Mouse (Mus musculus) intestine, embryonic 14.5 days (tissue): Measurements from ENCODE around the gene Aipl1. TPM values are rescaled to one million over a fixed set of nuclear protein-coding genes. Genes with fewer than 3 reads are reported as not detected.
A peak's percentile ranks its signal among the peaks of the same experiment; 100 is the strongest.

ENCODE experiments used
- ATAC-seq: fragments of 200-750 bp; cut with Nextera tagmentation; replicated peaks from 2 replicates; pipeline ENCODE4 v1.8.0; 2017; ENCODE audit warnings: low read depth, moderate number of reproducible peaks, moderate TSS enrichment, moderate library complexity; ENCODE audit not compliant: low FRiP score, low TSS enrichment
- DNase-seq: peaks from one replicate; pipeline ENCODE4 v3.0.0-alpha.2; 2018; ENCODE audit warnings: low spot score
- H3K27ac ChIP-seq: fragments of 300-500 bp; sonication (generic); 2 replicates; pipeline ENCODE4 v1.5.1; 2014; ENCODE audit warnings: low read depth, mild to moderate bottlenecking, control low read depth
- H3K27me3 ChIP-seq: fragments of 300-500 bp; sonication (generic); replicated peaks from 2 replicates; pipeline ENCODE4 v1.6.1; 2014; ENCODE audit warnings: low read length, control low read depth; ENCODE audit not compliant: control insufficient read depth, insufficient read depth
- H3K36me3 ChIP-seq: fragments of 300-500 bp; sonication (generic); 2 replicates; pipeline ENCODE4 v1.6.1; 2014; ENCODE audit warnings: low read length, control low read depth; ENCODE audit not compliant: control insufficient read depth, insufficient read depth
- H3K4me1 ChIP-seq: fragments of 300-500 bp; sonication (generic); replicated peaks from 2 replicates; pipeline ENCODE4 v1.6.1; 2014; ENCODE audit warnings: low read length, control low read depth, mixed read lengths; ENCODE audit not compliant: control insufficient read depth, insufficient read depth
- H3K4me2 ChIP-seq: fragments of 300-500 bp; sonication (generic); 2 replicates; pipeline ENCODE4 v1.6.1; 2014; ENCODE audit warnings: low read length
- H3K4me3 ChIP-seq: fragments of 300-500 bp; sonication (generic); 2 replicates; pipeline ENCODE4 v1.5.1; 2014; ENCODE audit warnings: low read depth, low read length, control low read depth, mixed read lengths
- H3K9ac ChIP-seq: fragments of 300-500 bp; sonication (generic); 2 replicates; pipeline ENCODE4 v1.6.1; 2014; ENCODE audit warnings: mild to moderate bottlenecking, low read length
- H3K9me3 ChIP-seq: fragments of 300-500 bp; sonication (generic); 2 replicates; pipeline ENCODE4 v1.6.1; 2016; ENCODE audit warnings: low read length, control low read depth; ENCODE audit not compliant: control insufficient read depth
- WGBS: fragments of 180-500 bp; shearing (Covaris S2); extraction: QIAGEN DNeasy Blood & Tissue Kit; methylation state at CpG from one replicate; pipeline ENCODE4 v1.1.7; 2014; 5-methylcytosine and 5-hydroxymethylcytosine counted together
- polyA plus RNA-seq: library from polyadenylated mRNA; unstranded; fragments of >200 nt; fragmentation: Nextera tagmentation; extraction: Ambion mirVana; gene quantifications from 2 replicates; pipeline ENCODE4 v1.2.1, GENCODE M21; 2014

Aipl1 gene
- polyA plus RNA-seq, 1 experiment from 2014 or later = 0.30 TPM

DNA sequence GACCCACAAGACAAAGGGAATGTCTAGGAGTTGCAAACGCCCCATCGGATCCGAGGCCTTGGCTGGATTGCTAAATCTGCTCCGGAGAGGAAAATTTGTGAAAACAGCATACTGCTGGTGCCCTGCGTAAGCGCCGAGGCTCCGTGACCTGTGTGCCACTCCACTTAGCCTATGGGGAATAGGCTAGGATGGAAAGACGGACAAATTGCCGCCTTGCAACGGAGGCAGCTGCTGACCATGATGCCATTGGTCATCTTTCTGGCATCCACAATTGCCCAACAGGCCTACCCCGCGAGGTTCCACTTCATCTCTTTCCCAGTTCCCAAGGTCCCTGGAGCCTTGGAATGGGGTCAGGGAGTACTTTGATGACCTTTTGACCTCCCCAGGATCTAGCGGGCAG is 5.3 kb upstream of the Aipl1 start:
- peak overlapping the region; percentile 70 for H3K4me3 ChIP-seq
- H3K27ac ChIP-seq = no peak overlapping the region
- H3K27me3 ChIP-seq = no peaks in the 10 kb centered on the region
- peak overlapping the region; percentile 79 for H3K4me2 ChIP-seq
- peaks cover 25% of the 10 kb centered on the region for H3K4me1 ChIP-seq
- DNase-seq (no peak), ATAC-seq (no peak; the same call in 1 of the 2 replicates)
- no peaks in the 10 kb centered on the region for H3K9me3 ChIP-seq
- peaks cover 35% of the 10 kb centered on the region for H3K36me3 ChIP-seq
- WGBS = 0% methylated on average over 14 of the region's 14 CpGs
- peak overlapping the region; percentile 59 for H3K9ac ChIP-seq

DNA sequence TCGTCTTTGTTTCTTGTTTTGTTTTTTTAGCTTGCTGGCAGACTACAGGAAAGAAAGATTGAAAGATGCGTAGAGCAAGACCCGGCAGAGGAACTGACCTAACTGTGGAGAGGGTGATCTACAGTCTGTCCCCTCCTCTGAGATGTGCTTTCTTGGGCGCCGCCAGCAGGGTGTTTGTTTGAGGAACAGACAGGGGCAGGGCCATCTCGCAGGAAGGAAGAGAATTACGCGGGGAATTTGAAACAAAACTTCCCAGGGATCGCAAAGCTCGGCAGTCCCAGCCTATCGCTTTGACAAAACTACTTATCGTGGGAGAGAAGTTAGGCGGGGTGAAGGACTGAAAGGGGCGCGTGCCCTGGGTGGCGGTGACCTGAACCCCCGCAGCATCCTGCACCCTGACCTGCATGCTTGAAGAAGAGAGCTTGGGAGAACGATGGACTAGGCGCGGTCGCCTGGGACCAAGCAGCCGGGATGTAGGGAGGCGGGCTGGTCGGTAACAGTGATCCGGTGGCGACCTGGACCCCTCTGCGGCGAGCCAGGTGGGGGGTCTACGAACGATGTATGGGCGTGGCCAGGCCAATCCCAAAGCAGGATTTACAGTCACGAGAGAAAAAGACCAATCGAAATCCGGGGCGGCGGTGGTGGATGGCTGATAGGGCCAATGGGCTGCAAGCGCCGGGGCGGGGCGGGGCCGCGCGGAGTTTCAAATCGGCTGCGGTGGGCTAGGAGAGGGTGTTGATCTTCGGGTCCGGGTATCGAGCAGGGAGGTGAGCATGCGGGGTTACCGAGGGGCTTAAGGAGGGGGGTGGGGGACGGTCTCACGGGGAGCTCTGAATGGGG is 4.7 kb upstream of the Aipl1 start, which contains the start of gene Pimreg:
Pimreg (plus strand) TSS at position 265 of the 840 bp plus-strand sequence.
- Histone ChIP-seq H3K4me1 (peaks cover 25% of the 10 kb centered on the region), H3K27me3 (no peaks in the 10 kb centered on the region), H3K9me3 (no peaks in the 10 kb centered on the region), H3K9ac (peak within 1 kb of the TSS; percentile 59), H3K4me3 (peak within 1 kb of the TSS; percentile 70), H3K27ac (peak within 1 kb of the TSS; percentile 52), H3K4me2 (peak within 1 kb of the TSS; percentile 79), H3K36me3 (peaks cover 31% of the 10 kb centered on the region)
- ATAC-seq (peak; percentile 88), DNase-seq (peak; percentile 95)
- WGBS = under 1% methylated on average over 52 of the region's 52 CpGs

DNA sequence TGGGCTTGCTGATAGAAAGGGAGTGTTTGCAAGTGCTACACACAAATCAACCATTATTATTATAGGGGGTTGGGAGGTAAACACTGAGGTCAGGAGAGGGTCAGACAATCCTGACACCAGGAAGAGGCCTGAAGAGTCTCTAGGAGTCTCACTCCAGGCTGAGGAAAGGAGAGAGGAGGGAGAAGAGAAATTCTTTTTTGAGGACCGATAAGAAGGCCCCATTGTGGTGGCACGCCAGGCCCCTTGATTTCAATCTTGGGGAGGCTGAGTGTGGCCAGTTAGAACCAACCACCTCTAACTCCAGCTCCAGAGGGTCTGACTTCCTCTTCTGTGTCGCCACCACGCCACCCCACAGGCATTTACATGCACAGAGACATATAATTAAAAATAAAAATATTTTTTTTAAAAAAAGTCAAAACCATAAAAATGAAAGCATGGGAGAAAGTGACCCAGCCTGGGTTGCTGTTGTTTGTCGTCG is 4.0 kb upstream of the Aipl1 start:
- 13% methylated on average over 6 of the region's 6 CpGs for WGBS
- H3K27ac ChIP-seq = peak overlapping the region; percentile 29
- H3K9ac ChIP-seq = peak overlapping the region; percentile 37; the same call in 1 of the 2 replicates
- ATAC-seq (no peak), DNase-seq (no peak)
- no peaks in the 10 kb centered on the region for H3K9me3 ChIP-seq
- no peaks in the 10 kb centered on the region for H3K27me3 ChIP-seq
- peak overlapping the region; percentile 79 for H3K4me2 ChIP-seq
- peak overlapping the region; percentile 70 for H3K4me3 ChIP-seq
- peaks cover 25% of the 10 kb centered on the region for H3K4me1 ChIP-seq
- peaks cover 24% of the 10 kb centered on the region for H3K36me3 ChIP-seq

DNA sequence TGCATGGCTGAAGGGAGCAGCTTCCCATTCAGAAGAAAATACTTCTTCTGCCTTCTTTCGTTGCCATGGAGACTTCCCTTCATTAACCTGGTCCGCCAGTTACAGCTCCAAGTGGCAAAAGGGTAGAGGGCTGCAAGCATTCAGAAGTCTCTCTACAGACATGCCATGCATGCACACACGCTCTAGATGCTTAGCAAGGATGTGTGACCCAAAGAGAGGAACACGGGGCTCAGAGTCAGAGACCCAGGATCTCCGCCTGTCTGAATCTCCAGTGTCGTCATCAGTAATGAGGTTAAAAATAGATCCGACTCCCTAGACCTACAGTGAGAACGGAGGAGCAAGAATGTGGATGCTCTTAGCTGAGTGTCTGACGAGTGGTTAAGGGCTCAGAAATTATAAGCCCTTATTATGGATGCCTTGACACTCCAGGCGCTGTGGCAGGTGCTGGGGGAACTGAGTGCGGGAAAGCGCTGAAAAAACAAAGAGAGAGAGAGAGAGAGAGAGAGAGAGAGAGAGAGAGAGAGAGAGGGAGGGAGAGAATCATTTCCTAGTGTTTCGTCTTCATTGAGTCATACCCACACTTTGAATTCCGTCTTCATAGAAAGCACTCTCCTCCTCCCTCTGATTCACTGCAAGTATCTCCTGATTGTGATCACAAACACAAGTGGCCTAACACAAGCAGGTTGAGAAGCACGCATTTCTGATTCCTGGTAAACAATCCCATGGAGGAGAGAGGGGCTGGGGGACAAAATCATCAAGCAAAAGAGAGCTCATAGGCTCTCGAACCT is 2.5 kb upstream of the Aipl1 start:
- Histone ChIP-seq H3K9me3 (no peaks in the 10 kb centered on the region), H3K27ac (no peak overlapping the region), H3K36me3 (peaks cover 9% of the 10 kb centered on the region), H3K4me3 (no peak overlapping the region), H3K27me3 (no peaks in the 10 kb centered on the region), H3K9ac (no peak overlapping the region), H3K4me1 (peaks cover 25% of the 10 kb centered on the region), H3K4me2 (no peak overlapping the region)
- DNase-seq = no peak
- ATAC-seq = no peak
- 31% methylated on average over 16 of the region's 16 CpGs for WGBS

DNA sequence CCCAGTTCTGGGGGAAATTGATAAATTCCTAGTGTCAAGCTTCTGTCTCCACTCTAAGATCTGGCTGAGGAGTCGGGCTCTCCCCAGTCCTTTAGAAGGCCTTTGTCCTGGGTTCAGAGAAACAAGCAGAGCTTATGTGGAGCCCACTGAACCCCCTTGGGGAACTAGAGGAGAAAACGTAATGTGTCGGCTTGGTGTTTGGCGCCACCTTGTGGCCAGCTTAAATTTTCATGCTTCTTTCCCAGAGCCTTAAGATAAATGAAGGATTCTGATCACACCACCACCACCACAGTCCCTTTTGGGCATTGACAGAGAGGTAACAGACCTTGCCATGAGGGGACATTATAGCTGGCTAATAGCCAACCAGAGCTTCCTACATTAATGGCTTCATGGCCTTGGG is 687 bp upstream of the Aipl1 start:
- no peak overlapping the region for H3K4me2 ChIP-seq
- H3K9me3 ChIP-seq = no peaks in the 10 kb centered on the region
- no peaks in the 10 kb centered on the region for H3K27me3 ChIP-seq
- H3K9ac ChIP-seq = no peak overlapping the region
- no peak for ATAC-seq
- no peak overlapping the region for H3K4me3 ChIP-seq
- 9% methylated on average over 4 of the region's 4 CpGs for WGBS
- peak; percentile 93 for DNase-seq
- no peaks in the 10 kb centered on the region for H3K36me3 ChIP-seq
- no peak overlapping the region for H3K27ac ChIP-seq
- H3K4me1 ChIP-seq = peaks cover 13% of the 10 kb centered on the region

DNA sequence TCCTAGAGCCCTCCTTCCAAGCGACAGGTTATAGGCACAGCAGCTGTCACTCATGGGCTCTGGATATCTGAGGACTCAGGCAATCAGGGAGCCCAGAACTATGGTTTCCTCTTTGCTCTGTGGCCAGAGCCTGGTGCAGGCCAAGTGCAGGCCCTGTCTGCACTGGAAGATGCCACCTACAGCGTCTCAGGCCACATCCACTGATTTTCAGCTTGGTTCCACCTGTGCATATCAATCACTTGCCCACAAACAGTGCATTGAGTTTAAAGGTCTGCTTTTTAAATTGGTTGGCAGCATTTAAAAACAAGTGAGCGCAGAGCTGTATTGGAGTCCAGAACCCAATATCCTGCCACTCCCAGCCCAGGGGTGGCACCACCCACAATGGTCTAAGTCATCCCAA is 4.7 kb downstream of the Aipl1 start:
- H3K9ac ChIP-seq = no peak overlapping the region
- WGBS = 89% methylated on average over 3 of the region's 3 CpGs
- H3K4me2 ChIP-seq = no peak overlapping the region
- H3K27ac ChIP-seq = no peak overlapping the region
- no peak for ATAC-seq
- no peak for DNase-seq
- no peaks in the 10 kb centered on the region for H3K36me3 ChIP-seq
- H3K9me3 ChIP-seq = no peaks in the 10 kb centered on the region
- 0 out of 2 replicates have a peak, but pooled peaks cover 5% of the 10 kb centered on the region for H3K27me3 ChIP-seq
- no peak overlapping the region for H3K4me3 ChIP-seq
- no peaks in the 10 kb centered on the region for H3K4me1 ChIP-seq

DNA sequence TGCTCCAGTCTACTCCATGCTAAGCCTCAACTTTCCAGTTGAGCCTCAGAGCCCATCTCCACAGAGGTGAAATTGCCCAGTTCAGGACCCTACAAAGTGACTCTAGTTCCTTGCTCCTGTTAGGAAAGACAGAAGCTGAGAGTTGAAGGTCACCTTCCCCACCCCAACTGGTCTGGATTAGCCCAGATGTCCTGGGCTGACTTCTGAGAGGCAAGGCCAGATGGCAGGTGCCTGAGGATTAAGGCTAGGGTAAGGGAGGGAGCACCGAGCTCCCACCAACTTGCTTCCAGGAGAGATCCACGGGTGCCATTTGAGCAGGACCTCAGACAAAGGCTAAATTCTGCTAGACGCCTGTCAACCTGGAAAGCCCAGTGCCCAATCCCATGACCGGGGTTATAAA is 5.2 kb downstream of the Aipl1 start:
- 0 out of 2 replicates have a peak, but pooled peaks cover 5% of the 10 kb centered on the region for H3K27me3 ChIP-seq

DNA sequence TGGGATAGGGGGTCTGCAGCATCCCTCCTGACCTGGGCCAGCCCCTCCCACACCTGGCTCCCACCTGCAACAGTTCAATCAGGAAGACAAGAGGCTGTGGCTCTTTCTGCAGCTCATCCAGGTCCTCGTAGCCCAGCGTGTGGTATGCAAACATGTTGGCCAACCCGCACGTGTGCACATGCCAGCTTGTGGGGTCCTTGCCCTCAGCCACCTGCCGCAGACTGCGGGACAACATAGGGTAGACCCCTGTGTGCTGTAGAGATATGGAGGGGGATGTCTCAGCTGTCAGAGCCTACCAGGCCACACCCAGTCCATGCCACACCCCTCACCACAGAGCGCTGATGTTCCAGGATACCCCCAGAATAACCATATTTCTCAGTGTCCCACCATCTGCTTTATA is 6.0 kb downstream of the Aipl1 start:
- no peak overlapping the region for H3K4me2 ChIP-seq
- H3K9me3 ChIP-seq = no peaks in the 10 kb centered on the region
- DNase-seq = no peak
- H3K4me1 ChIP-seq = no peaks in the 10 kb centered on the region
- no peak overlapping the region for H3K9ac ChIP-seq
- 95% methylated on average over 7 of the region's 7 CpGs for WGBS
- no peak overlapping the region for H3K27ac ChIP-seq
- no peak overlapping the region for H3K4me3 ChIP-seq
- no peaks in the 10 kb centered on the region for H3K36me3 ChIP-seq
- ATAC-seq = no peak
- 0 out of 2 replicates have a peak, but pooled peaks cover 5% of the 10 kb centered on the region for H3K27me3 ChIP-seq

More for the DNA sequence above, 5.2 kb downstream of the Aipl1 start:
- Histone ChIP-seq H3K27ac (no peak overlapping the region), H3K9ac (no peak overlapping the region), H3K4me3 (no peak overlapping the region), H3K4me2 (no peak overlapping the region), H3K9me3 (no peaks in the 10 kb centered on the region), H3K36me3 (no peaks in the 10 kb centered on the region), H3K4me1 (no peaks in the 10 kb centered on the region)
- no peak for DNase-seq
- ATAC-seq = no peak
- 82% methylated on average over 4 of the region's 4 CpGs for WGBS
